Mouse (Mus musculus) forebrain, embryonic 14.5 days (tissue): ENCODE results near the gene 1110065P20Rik. TPM values are rescaled to one million over a fixed set of nuclear protein-coding genes. Genes with fewer than 3 reads are reported as not detected.

Experiments used
- ATAC-seq: fragments of 200-750 bp; cut with Nextera tagmentation; 2 replicates; pipeline ENCODE4 v1.8.0; 2017; ENCODE audit warnings: mild to moderate bottlenecking, moderate library complexity
- DNase-seq: peaks from one replicate; pipeline ENCODE4 v3.0.0-alpha.2; 2015; ENCODE audit warnings: low spot score
- H3K27ac ChIP-seq: fragments of 300-500 bp; sonication (generic); 2 replicates; pipeline ENCODE4 v1.5.1; 2014; ENCODE audit warnings: low read depth, mild to moderate bottlenecking, control low read depth, low read length, moderate library complexity
- H3K27me3 ChIP-seq: fragments of 300-500 bp; sonication (generic); replicated peaks from 2 replicates; pipeline ENCODE4 v1.6.1; 2014; ENCODE audit warnings: low read length, control low read depth, mixed read lengths; ENCODE audit not compliant: control insufficient read depth, insufficient read depth
- H3K36me3 ChIP-seq: fragments of 300-500 bp; sonication (generic); 2 replicates; pipeline ENCODE4 v1.6.1; 2014; ENCODE audit warnings: low read length, control low read depth; ENCODE audit not compliant: control insufficient read depth, insufficient read depth
- H3K4me1 ChIP-seq: fragments of 300-500 bp; sonication (generic); 2 replicates; pipeline ENCODE4 v1.6.1; 2014; ENCODE audit warnings: antibody characterized with exemption, low read length, control low read depth; ENCODE audit not compliant: control insufficient read depth, insufficient read depth
- H3K4me2 ChIP-seq: fragments of 300-500 bp; sonication (generic); 2 replicates; pipeline ENCODE4 v1.6.1; 2014; ENCODE audit warnings: mild to moderate bottlenecking, control low read depth, low read length
- H3K4me3 ChIP-seq: fragments of 300-500 bp; sonication (generic); 2 replicates; pipeline ENCODE4 v1.5.1; 2014; ENCODE audit warnings: low read depth, low read length, control low read depth
- H3K9ac ChIP-seq: fragments of 300-500 bp; sonication (generic); 2 replicates; pipeline ENCODE4 v1.6.1; 2014; ENCODE audit warnings: mild to moderate bottlenecking, low read length, control low read depth, moderate library complexity
- H3K9me3 ChIP-seq: fragments of 300-500 bp; sonication (generic); replicated peaks from 2 replicates; pipeline ENCODE4 v1.6.1; 2016; ENCODE audit warnings: low read length, control low read depth, mixed read lengths; ENCODE audit not compliant: control insufficient read depth
- WGBS: fragments of 180-500 bp; shearing (Covaris S2); extraction: QIAGEN DNeasy Blood & Tissue Kit; methylation state at CpG from one replicate; pipeline ENCODE4 v1.1.7; 2014; 5-methylcytosine and 5-hydroxymethylcytosine counted together
- polyA plus RNA-seq: library from polyadenylated mRNA; unstranded; fragments of >200 nt; fragmentation: Nextera tagmentation; extraction: Ambion mirVana; gene quantifications from 2 replicates; pipeline ENCODE4 v1.2.1, GENCODE M21; 2014

Gene 1110065P20Rik
- 78.0 and 90.7 TPM in 2 replicates for polyA plus RNA-seq

GRCm38 (mm10) chr4:124850933-124851658 lies at the start of gene 1110065P20Rik:
TSS of gene 1110065P20Rik (minus strand) at chr4:124851196.
- Histone ChIP-seq H3K36me3 (peaks cover 32% of the 10 kb centered on the region), H3K27ac (peak within 1 kb of the TSS; percentile 93), H3K9ac (peak within 1 kb of the TSS; percentile 85), H3K9me3 (no peaks in the 10 kb centered on the region), H3K4me3 (peak within 1 kb of the TSS; percentile 99), H3K27me3 (no peaks in the 10 kb centered on the region), H3K4me2 (peak within 1 kb of the TSS; percentile 61), H3K4me1 (peaks cover 13% of the 10 kb centered on the region)
- peak; percentile 52 for DNase-seq
- WGBS, result under 1% methylated on average over 69 of the region's 75 CpGs
- ATAC-seq, result peak; percentile 38

- H3K36me3 ChIP-seq, result no peaks in the 10 kb centered on the region
- DNase-seq (no peak), ATAC-seq (no peak)
- H3K4me3 ChIP-seq, result no peak overlapping the region
- H3K4me2 ChIP-seq, result no peak overlapping the region
- no peak overlapping the region for H3K27ac ChIP-seq
- H3K4me1 ChIP-seq, result peaks cover 12% of the 10 kb centered on the region; the same call in 1 of the 2 replicates
- WGBS, result 62% methylated on average over 5 of the region's 5 CpGs
- H3K9ac ChIP-seq, result no peak overlapping the region
- H3K27me3 ChIP-seq, result peaks cover 17% of the 10 kb centered on the region
- H3K9me3 ChIP-seq, result no peaks in the 10 kb centered on the region
These were observed 48.9 kb upstream of the 1110065P20Rik start for GRCm38 (mm10) chr4:124899906-124900305.

- no peaks in the 10 kb centered on the region for H3K36me3 ChIP-seq
- H3K27me3 ChIP-seq, result peaks cover 32% of the 10 kb centered on the region
- ATAC-seq (no peak), DNase-seq (no peak)
- H3K9ac ChIP-seq, result no peak overlapping the region
- WGBS, result 9% methylated on average over 10 of the region's 10 CpGs
- H3K4me3 ChIP-seq, result no peak overlapping the region
- H3K9me3 ChIP-seq, result no peaks in the 10 kb centered on the region
- H3K4me2 ChIP-seq, result no peak overlapping the region
- peaks cover 13% of the 10 kb centered on the region; the same call in 1 of the 2 replicates for H3K4me1 ChIP-seq
- no peak overlapping the region for H3K27ac ChIP-seq
These were observed 47.4 kb upstream of the 1110065P20Rik start for GRCm38 (mm10) chr4:124898428-124898827.

GRCm38 (mm10) chr4:124894508-124895428 lies 43.8 kb upstream of the 1110065P20Rik start:
- WGBS, result 1% methylated on average over 83 of the region's 83 CpGs

GRCm38 (mm10) chr4:124893769-124894168 lies 42.8 kb upstream of the 1110065P20Rik start:
- H3K27me3 ChIP-seq, result peaks cover 47% of the 10 kb centered on the region
- ATAC-seq, result no peak

More at GRCm38 (mm10) chr4:124894508-124895428, 43.8 kb upstream of the 1110065P20Rik start:
- H3K9ac ChIP-seq, result peak overlapping the region; percentile 61
- peaks cover 13% of the 10 kb centered on the region; the same call in 1 of the 2 replicates for H3K4me1 ChIP-seq
- ATAC-seq (peak; percentile 75), DNase-seq (peak; percentile 54)
- H3K36me3 ChIP-seq, result no peaks in the 10 kb centered on the region
- H3K4me2 ChIP-seq, result peak overlapping the region; percentile 77
- H3K4me3 ChIP-seq, result peak overlapping the region; percentile 43
- peaks cover 47% of the 10 kb centered on the region for H3K27me3 ChIP-seq
- no peaks in the 10 kb centered on the region for H3K9me3 ChIP-seq
- no peak overlapping the region for H3K27ac ChIP-seq

GRCm38 (mm10) chr4:124890831-124891230 lies 39.8 kb upstream of the 1110065P20Rik start:
- Histone ChIP-seq H3K9ac (no peak overlapping the region), H3K4me1 (0 out of 2 replicates have a peak, but pooled peaks cover 2% of the 10 kb centered on the region), H3K9me3 (no peaks in the 10 kb centered on the region), H3K36me3 (no peaks in the 10 kb centered on the region), H3K4me2 (no peak overlapping the region), H3K27ac (no peak overlapping the region), H3K27me3 (peaks cover 39% of the 10 kb centered on the region), H3K4me3 (no peak overlapping the region)
- ATAC-seq (no peak), DNase-seq (no peak)
- WGBS, result 81% methylated on average over 5 of the region's 5 CpGs

More at GRCm38 (mm10) chr4:124893769-124894168, 42.8 kb upstream of the 1110065P20Rik start:
- peaks cover 8% of the 10 kb centered on the region; the same call in 1 of the 2 replicates for H3K4me1 ChIP-seq
- no peaks in the 10 kb centered on the region for H3K36me3 ChIP-seq
- WGBS, result 31% methylated on average over 6 of the region's 6 CpGs
- H3K4me2 ChIP-seq, result no peak overlapping the region
- H3K27ac ChIP-seq, result no peak overlapping the region
- H3K4me3 ChIP-seq, result no peak overlapping the region
- DNase-seq, result no peak
- no peak overlapping the region for H3K9ac ChIP-seq
- H3K9me3 ChIP-seq, result no peaks in the 10 kb centered on the region

- Histone ChIP-seq H3K36me3 (no peaks in the 10 kb centered on the region), H3K9ac (no peak overlapping the region), H3K27ac (no peak overlapping the region), H3K9me3 (no peaks in the 10 kb centered on the region), H3K27me3 (peaks cover 30% of the 10 kb centered on the region), H3K4me2 (no peak overlapping the region), H3K4me3 (no peak overlapping the region), H3K4me1 (0 out of 2 replicates have a peak, but pooled peaks cover 1% of the 10 kb centered on the region)
- no peak for DNase-seq
- no peak for ATAC-seq
- WGBS, result 93% methylated on average over 2 of the region's 2 CpGs
These were observed 38.9 kb upstream of the 1110065P20Rik start for GRCm38 (mm10) chr4:124889935-124890334.

- H3K27me3 ChIP-seq, result peaks cover 23% of the 10 kb centered on the region
- H3K4me3 ChIP-seq, result no peak overlapping the region
- no peak for ATAC-seq
- no peak overlapping the region for H3K27ac ChIP-seq
- H3K36me3 ChIP-seq, result no peaks in the 10 kb centered on the region
- DNase-seq, result no peak
- WGBS, result 62% methylated on average over 7 of the region's 7 CpGs
- H3K4me2 ChIP-seq, result no peak overlapping the region
- H3K4me1 ChIP-seq, result no peaks in the 10 kb centered on the region
- H3K9ac ChIP-seq, result no peak overlapping the region
- no peaks in the 10 kb centered on the region for H3K9me3 ChIP-seq
These were observed 37.7 kb upstream of the 1110065P20Rik start for GRCm38 (mm10) chr4:124888702-124889101.
